Mouse (Mus musculus) yolk sac, embryonic 10.5 days (tissue): ENCODE measurements at regions not wholly inside any gene's neighbourhood (a gene's known extent, or its start where the extent isn't known, plus 50 kb on each side); places are given as distances from the start of the nearest gene placed in this dataset.

Experiments used
- DNase-seq: peaks from one replicate; pipeline ENCODE4 v3.0.0-alpha.2; 2017; ENCODE audit warnings: low spot score

- no peak for DNase-seq
These were observed 91.0 kb upstream of the Klf4 start for GRCm38 (mm10) chr4:55623151-55623760.

DNA sequence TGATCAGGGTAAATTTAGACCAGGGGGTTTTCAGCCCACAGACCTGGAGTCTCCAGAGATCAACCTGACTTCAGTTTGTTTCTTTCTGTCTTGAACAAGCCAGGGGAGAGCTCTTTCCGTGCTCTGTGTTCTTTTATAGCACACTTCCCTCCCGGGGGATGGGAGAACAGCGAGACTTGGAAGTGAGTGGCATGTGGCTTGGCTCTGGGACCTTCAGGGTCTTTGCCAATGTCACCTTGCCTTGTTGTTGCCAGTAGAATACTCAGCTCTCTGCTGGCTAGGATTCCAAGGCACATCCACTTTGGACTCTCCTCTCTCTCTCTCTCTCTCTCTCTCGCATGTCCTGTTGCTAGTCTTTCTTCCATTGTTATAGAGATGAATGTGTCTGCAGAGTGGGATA is 90.4 kb upstream of the Klf4 start:
- DNase-seq = no peak

GRCm38 (mm10) chr4:55619891-55620290 is 87.6 kb upstream of the Klf4 start:
- DNase-seq = no peak

GRCm38 (mm10) chr4:55615808-55616207 is 83.5 kb upstream of the Klf4 start:
- DNase-seq = no peak

GRCm38 (mm10) chr4:55613523-55613922 is 81.3 kb upstream of the Klf4 start:
- no peak for DNase-seq

DNA sequence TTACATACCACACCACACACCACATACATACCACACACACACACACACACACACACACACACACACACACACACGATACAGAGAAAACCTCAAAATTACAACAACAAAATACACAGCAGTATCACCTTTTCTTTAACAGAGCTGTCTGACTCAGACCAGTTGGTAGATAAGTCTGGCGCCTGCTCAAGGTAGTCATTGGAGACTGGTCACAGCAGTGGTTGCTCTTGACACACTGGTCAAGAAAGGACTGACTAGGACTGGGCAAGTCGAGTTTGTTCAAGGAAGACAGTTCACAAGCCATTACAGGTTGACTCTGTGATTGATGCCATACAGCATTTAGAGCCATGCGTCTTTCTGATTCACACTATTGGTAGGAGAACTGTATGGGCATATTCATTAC is 78.7 kb upstream of the Klf4 start:
- DNase-seq = no peak

DNA sequence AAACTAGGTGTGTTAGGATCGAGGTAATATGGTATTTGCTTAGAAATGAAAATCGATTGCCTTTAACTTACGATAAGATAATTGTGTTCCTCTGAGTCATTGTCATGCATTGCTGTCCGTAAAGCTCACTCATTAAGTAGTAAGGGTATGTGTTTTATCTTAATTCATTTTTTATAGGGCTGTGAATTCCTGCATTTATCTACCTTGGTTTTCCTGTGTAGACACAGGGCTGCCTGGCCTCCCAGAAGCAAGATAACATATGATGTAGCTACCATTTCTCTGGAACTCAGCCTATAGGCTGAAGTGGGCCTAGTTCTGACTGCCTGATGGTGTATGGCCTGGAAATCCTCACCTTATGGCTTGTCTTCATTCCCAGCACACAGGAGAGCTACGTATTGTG is 76.9 kb upstream of the Klf4 start:
- no peak for DNase-seq

DNA sequence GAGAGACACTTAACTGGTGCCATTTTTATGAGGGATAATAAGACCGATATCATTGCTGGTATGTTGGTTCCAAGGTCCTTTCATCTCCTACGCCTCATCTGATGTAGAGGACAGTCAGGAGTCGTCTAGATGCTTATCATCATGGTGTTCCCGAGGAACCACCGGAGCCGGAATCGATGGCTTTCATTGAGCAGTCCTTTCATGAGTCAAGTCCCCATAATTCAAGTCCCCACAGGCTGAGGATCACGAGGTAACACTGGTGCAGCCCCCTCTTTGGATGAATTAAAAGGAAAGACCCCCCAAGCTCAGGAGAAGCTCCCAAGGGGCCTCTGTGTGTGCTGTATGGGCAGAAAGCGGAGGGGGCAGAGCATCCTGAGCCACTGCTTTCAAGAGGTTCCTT is 73.3 kb upstream of the Klf4 start:
- no peak for DNase-seq

DNA sequence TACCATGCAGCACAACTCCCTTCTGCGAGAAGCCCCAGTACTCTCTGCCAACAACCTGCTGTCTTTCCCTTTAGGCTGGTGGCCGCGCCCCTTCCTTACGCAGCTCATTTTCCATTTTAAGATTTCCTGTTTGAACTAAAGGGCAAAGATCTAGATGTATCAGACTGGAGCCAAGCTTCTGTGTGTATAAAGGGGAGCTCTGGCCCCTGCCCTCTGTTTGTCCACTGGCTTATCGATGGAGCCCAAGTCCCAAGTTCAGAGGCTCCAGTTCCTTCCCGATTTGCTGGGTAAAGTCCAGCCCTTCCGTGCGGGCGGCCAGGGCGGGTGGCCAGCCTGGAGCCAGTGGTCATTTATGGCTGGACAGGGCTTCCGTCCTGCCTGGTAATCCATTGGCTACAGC is 72.6 kb upstream of the Klf4 start:
- peak; percentile 80 for DNase-seq

DNA sequence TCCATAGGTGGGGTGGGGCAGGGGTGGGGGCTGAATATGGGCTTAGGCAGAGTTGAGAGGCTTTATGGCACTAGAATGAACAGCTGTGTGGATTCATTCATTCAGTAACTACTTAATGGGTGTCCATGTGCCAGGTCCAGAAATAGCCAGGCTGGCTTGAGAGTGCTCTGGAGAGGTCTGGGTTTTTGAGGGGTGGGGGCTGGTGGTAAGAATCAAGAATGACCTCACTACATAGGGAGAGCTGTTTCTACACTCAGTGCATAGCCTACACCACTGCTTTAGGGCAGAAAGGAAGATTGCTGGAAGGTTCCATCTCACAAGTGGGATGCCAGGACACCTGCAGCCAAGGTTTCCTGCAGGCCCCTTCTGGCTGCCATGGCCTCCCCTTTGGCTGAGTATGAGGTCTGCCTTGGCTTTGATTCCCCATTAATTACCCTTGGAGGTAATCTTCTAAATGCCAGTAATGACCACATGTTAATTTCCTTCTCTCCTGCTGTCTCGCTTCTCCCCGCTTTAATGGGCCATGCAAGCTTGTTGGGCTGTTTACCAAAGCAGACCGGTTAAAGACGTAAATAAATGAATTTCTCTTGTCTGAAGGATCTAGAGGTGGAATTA is 71.7 kb upstream of the Klf4 start:
- no peak for DNase-seq

- no peak for DNase-seq
These were observed 62.9 kb upstream of the Klf4 start for GRCm38 (mm10) chr4:55595203-55595602.

- DNase-seq = no peak
These were observed 62.4 kb upstream of the Klf4 start for GRCm38 (mm10) chr4:55594699-55595098.

GRCm38 (mm10) chr4:55593132-55593531 is 60.9 kb upstream of the Klf4 start:
- DNase-seq = no peak

DNA sequence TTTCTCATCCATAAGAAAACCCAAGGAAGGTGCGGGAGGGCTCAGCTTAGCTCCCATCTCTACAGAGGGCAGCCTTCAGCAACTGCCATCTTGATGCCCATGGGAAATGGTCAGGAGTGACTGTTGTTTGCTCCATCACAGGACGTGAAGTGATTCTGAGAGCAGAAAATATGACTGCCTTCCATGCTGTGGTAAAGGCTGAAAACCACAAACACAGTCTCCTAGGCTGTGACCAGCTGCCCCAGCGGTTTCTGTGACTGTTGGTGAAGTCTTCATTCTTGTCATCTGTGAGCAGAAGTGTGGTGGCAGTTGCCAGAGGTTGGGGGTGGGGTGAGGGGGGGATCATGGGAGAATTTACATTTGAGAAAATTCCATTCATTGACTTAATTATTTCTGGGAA is 53.9 kb upstream of the Klf4 start:
- DNase-seq = no peak

DNA sequence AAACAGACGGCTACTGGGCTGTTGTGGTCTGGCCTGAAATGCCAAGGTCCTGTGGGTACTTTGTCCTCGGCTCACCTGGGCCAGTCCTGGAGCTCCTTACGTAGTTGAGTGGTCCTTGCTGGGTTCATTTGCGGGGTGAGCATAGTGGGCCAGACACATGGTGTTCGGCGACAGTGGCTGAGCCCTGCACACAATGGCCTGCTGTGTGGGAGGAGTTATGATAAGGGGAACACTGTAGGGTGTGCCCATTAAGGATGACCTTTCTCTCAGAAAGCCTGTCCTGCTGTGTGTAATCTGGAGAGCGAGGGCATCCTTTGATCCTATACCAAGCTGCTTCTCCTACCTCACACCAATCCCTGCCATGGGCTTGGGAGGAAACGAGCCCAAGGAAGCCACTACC is 51.3 kb upstream of the Klf4 start:
- DNase-seq = no peak
